Mouse (Mus musculus): ENCODE results near the gene Hectd3. TPM values are rescaled to one million over a fixed set of nuclear protein-coding genes. Genes with fewer than 3 reads are reported as not detected.

The Hectd3 gene
- total and polyA plus RNA-seq, 3 experiments, result 28.4 to 96.5 (median 29.5) TPM

- no peak for DNase-seq
These were observed 22.6 kb downstream of the Hectd3 start for GRCm38 (mm10) chr4:117017738-117018137.

DNA sequence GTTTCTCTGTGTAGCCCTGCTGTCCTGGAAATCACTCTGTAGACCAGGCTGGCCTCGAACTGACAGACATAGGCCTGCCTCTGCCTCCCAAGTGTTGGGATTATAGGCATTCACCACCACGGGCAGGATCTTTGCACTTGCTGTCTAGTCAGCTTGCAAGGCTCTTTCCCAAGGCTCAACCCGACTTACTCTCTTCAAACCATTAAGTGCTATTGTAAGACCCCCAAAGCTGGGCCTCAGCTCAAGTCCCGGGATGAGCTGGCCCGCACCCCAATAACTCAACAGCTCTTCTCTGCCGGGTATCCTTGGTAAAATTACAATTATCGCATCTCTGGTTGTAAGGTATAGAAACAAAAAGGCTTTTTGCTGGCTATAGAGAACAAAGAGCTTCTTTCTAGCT is 23.2 kb downstream of the Hectd3 start:
- no peak for DNase-seq

GRCm38 (mm10) chr4:117019206-117020134 is 24.4 kb downstream of the Hectd3 start, which contains the start of gene Eif2b3:
Eif2b3 (plus strand) TSS chr4:117019402.
- peak; percentile 95 for DNase-seq

DNA sequence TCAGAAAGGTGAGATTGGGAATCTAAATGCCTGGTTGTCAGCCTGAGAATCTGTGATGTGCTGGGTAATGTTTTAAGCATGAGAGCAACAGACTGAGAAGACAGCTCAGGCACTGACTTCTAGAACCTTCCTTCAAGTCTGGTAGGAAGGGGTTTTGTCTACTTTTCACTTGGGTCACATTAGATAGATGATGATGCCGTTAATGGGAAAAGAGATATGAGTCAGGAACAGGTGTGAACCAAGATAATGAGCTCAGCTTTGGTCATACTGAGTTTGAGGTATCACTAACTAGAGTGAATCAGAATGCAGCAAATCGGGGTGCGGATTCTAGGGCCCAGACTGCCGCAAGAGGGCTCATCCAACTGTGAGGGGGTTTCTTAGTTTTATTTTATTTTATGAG is 28.4 kb downstream of the Hectd3 start:
- DNase-seq, result no peak

- no peak for DNase-seq
These were observed 36.0 kb downstream of the Hectd3 start for GRCm38 (mm10) chr4:117031105-117031504.

DNA sequence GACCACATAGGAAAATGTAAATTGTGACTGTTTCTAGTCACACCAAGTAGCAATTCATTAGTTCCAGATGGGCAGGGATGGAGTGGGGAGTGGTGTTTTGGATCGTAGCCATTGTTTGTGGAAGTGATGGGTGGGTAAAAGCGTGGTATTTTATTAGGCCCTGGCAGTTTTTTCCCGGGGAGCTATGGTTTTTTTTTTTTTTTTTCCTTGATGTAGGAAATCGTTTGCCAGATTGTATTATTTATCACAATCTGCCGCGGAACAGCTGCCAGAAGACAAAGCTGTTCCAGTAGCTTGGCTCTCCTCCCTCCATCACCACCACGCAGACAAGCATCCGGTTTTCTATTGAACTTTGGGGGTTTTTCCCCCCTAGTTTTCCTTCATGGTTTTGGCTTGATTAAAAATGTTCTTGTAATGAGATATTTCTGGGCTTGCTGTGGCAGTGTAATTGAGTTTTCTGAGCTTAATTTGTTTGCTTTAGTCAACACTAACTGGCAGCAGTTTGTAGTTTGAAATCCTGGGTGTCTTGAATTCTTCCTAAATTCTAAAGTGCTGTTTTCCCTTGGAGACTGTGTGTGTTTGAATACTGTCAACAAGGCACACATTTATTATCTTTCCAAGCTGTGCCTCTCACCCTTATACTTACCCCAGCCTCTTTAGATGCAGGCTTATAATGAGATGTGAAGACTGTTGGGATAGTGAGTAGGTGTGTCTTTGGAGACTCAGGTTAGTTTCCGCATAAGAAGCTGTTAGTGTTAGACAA is 45.0 kb downstream of the Hectd3 start:
- peak; percentile 52 for DNase-seq

DNA sequence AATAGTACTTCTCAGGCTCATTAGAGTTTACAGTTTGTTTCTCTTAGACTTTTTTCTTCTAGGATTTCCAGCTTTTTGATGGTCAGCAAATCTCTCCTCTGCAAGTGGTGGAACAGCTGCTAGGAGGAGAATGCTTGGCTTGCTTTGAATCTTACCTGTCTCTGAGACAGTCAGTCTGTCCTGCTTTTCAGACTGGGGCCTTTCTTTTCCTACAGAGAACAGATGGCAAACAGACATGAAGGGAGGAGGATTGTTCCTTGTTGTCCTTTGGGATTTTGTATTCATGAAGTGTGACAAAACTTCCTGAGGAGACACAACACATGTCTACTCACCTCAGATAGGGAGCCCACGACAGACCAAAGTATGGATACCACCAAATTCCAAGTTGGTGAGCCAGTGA is 45.7 kb downstream of the Hectd3 start:
- no peak for DNase-seq

- DNase-seq, result peak; percentile 79
These were observed 46.2 kb downstream of the Hectd3 start for GRCm38 (mm10) chr4:117041283-117041721.

DNA sequence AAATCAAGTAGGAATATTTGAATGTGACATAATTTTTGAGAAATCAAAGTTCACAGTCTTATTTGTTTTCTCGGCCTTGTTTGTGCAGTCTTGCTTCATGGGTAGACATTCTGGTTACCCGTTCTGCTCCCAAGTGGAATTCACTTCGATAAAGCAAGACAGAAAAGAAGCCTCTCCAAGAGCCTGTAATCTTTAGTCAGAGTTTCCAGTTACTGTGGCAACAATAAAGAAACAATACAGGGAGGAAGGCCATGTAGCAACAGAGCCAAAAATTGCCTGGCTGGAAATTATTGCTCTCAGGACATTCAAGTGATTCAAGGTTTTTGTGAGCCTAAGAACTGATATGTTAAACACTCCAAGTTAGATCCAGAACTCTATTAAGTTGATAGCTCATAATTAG is 53.7 kb downstream of the Hectd3 start:
- peak; percentile 59 for DNase-seq

- DNase-seq, result no peak
These were observed 54.4 kb downstream of the Hectd3 start for GRCm38 (mm10) chr4:117049485-117049884.

- no peak for DNase-seq
These were observed 57.5 kb downstream of the Hectd3 start for GRCm38 (mm10) chr4:117052626-117053025.

DNA sequence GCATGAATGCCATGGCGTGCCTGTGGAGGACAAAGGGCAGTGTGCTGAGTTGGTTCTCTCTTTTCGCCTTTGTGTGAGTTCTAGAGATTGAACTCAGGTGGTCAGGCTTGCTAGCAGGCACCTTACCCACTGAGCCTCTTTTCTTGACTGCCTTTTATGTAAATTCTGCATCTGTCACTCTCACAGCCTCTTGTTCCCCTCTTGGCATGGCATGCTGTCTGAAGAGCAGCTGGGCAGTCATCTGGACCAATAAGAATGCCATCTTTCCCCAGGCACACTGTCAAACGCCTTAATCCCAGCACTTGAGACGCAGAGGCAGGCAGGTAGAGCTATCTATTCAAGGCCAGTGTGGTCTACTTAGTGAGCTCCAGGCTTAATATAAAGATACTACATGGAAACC is 58.8 kb downstream of the Hectd3 start:
- DNase-seq, result no peak

Other genes starting within 250 kb of the Hectd3 start
- 10 to 100 TPM; 13.1 to 16.1 TPM for gene Toe1, start 187.7 kb upstream of the Hectd3 start, total RNA-seq (2021)
- gene Toe1, start 187.7 kb upstream of the Hectd3 start, polyA plus RNA-seq (2012; rRNA removed), result 14.2 and 14.3 TPM in 2 replicates
- 1 to 10 TPM; 3.0 to 7.8 TPM for gene Mutyh, start 187.6 kb upstream of the Hectd3 start, total RNA-seq (2021)
- gene Mutyh, start 187.6 kb upstream of the Hectd3 start, polyA plus RNA-seq (2012; rRNA removed), result 17.5 and 19.6 TPM in 2 replicates
- gene Hpdl, start 173.6 kb upstream of the Hectd3 start, total RNA-seq (2021), result 1 to 10 TPM; 2.4 to 4.2 TPM
- 7.7 and 8.9 TPM in 2 replicates for gene Hpdl, start 173.6 kb upstream of the Hectd3 start, polyA plus RNA-seq (2012; rRNA removed)
- 1 to 10 TPM; 3.6 to 4.7 TPM for gene Zswim5, start 117.9 kb upstream of the Hectd3 start, total RNA-seq (2021)
- gene Zswim5, start 117.9 kb upstream of the Hectd3 start, polyA plus RNA-seq (2012; rRNA removed), result 1.8 and 2.4 TPM in 2 replicates
- 100 to 1,000 TPM; 103 to 105 TPM for gene Urod, start 904 bp upstream of the Hectd3 start, total RNA-seq (2021)
- 48.1 and 52.7 TPM in 2 replicates for gene Urod, start 904 bp upstream of the Hectd3 start, polyA plus RNA-seq (2012; rRNA removed)
- gene Eif2b3, start 24.1 kb downstream of the Hectd3 start, total RNA-seq (2021), result 10 to 100 TPM; 30.3 to 33.0 TPM
- 2.0 and 2.1 TPM in 2 replicates for gene Eif2b3, start 24.1 kb downstream of the Hectd3 start, polyA plus RNA-seq (2012; rRNA removed)
- gene Ptch2, start 100.8 kb downstream of the Hectd3 start, total RNA-seq (2021), result 1 to 10 TPM; 2.8 to 6.5 TPM
- gene Ptch2, start 100.8 kb downstream of the Hectd3 start, polyA plus RNA-seq (2012; rRNA removed), result 24.4 and 25.1 TPM in 2 replicates
- gene Btbd19, start 130.4 kb downstream of the Hectd3 start, total RNA-seq (2021), result 1 to 10 TPM; 8.0 to 9.7 TPM
- gene Btbd19, start 130.4 kb downstream of the Hectd3 start, polyA plus RNA-seq (2012; rRNA removed), result 6.0 and 7.4 TPM in 2 replicates
- gene Tctex1d4, start 131.5 kb downstream of the Hectd3 start, total RNA-seq (2021), result not detected
- gene Tctex1d4, start 131.5 kb downstream of the Hectd3 start, polyA plus RNA-seq (2012; rRNA removed), result 0.45 TPM in 1 of 2 replicates, not detected in the other
- gene Plk3, start 138.6 kb downstream of the Hectd3 start, total RNA-seq (2021), result 10 to 100 TPM in 1 of 2 experiments, 1 to 10 TPM in 1; 8.4 to 23.6 TPM
- 11.3 and 11.5 TPM in 2 replicates for gene Plk3, start 138.6 kb downstream of the Hectd3 start, polyA plus RNA-seq (2012; rRNA removed)
- gene Rps8, start 160.9 kb downstream of the Hectd3 start, total RNA-seq (2021), result 1,000 to 10,000 TPM in 1 of 2 experiments, 100 to 1,000 TPM in 1; 552 to 1,148 TPM
- gene Rps8, start 160.9 kb downstream of the Hectd3 start, polyA plus RNA-seq (2012; rRNA removed), result 156 and 162 TPM in 2 replicates
- gene Kif2c, start 187.3 kb downstream of the Hectd3 start, total RNA-seq (2021), result 1 to 10 TPM in 1 of 2 experiments, under 1 TPM in 1; 0.98 to 1.1 TPM
- gene Kif2c, start 187.3 kb downstream of the Hectd3 start, polyA plus RNA-seq (2012; rRNA removed), result 0.40 and 0.45 TPM in 2 replicates

Measured in adrenal gland, adult 2 months (tissue).